Mouse (Mus musculus) midbrain, embryonic 13.5 days (tissue): Measurements from ENCODE around the gene Zdhhc25. TPM values are rescaled to one million over a fixed set of nuclear protein-coding genes. Genes with fewer than 3 reads are reported as not detected.
A peak's percentile ranks its signal among the peaks of the same experiment; 100 is the strongest.

Experiments used
- ATAC-seq: fragments of 200-750 bp; cut with Nextera tagmentation; 2 replicates; pipeline ENCODE4 v1.8.0; 2017; ENCODE audit warnings: mild to moderate bottlenecking, moderate TSS enrichment, moderate library complexity
- H3K27ac ChIP-seq: fragments of 300-500 bp; sonication (generic); 2 replicates; pipeline ENCODE4 v1.5.1; 2015; ENCODE audit warnings: inconsistent platforms, mild to moderate bottlenecking, moderate library complexity
- H3K27me3 ChIP-seq: fragments of 300-500 bp; sonication (generic); 2 replicates; pipeline ENCODE4 v1.6.1; 2015; ENCODE audit warnings: mild to moderate bottlenecking, inconsistent platforms
- H3K36me3 ChIP-seq: fragments of 300-500 bp; sonication (generic); 2 replicates; pipeline ENCODE4 v1.6.1; 2015; ENCODE audit warnings: mild to moderate bottlenecking, inconsistent platforms
- H3K4me1 ChIP-seq: fragments of 300-500 bp; sonication (generic); replicated peaks from 2 replicates; pipeline ENCODE4 v1.6.1; 2015; ENCODE audit warnings: inconsistent platforms
- H3K4me2 ChIP-seq: fragments of 300-500 bp; sonication (generic); replicated peaks from 2 replicates; pipeline ENCODE4 v1.6.1; 2015; ENCODE audit warnings: moderate library complexity, mild to moderate bottlenecking, inconsistent platforms
- H3K4me3 ChIP-seq: fragments of 300-500 bp; sonication (generic); replicated peaks from 2 replicates; pipeline ENCODE4 v1.5.1; 2015; ENCODE audit warnings: mild to moderate bottlenecking, inconsistent platforms
- H3K9ac ChIP-seq: fragments of 300-500 bp; sonication (generic); replicated peaks from 2 replicates; pipeline ENCODE4 v1.6.1; 2015; ENCODE audit warnings: mild to moderate bottlenecking, inconsistent platforms
- H3K9me3 ChIP-seq: fragments of 300-500 bp; sonication (generic); 2 replicates; pipeline ENCODE4 v1.6.1; 2016; ENCODE audit warnings: mild to moderate bottlenecking, inconsistent platforms
- WGBS: fragments of 180-500 bp; shearing (Covaris S2); methylation state at CpG from one replicate; pipeline ENCODE4 v1.1.7; 2015; 5-methylcytosine and 5-hydroxymethylcytosine counted together
- polyA plus RNA-seq: library from polyadenylated mRNA; unstranded; fragments of >200 nt; fragmentation: Nextera tagmentation; extraction: Ambion mirVana; gene quantifications from 2 replicates; pipeline ENCODE4 v1.2.1, GENCODE M21; 2015

Zdhhc25 gene
- polyA plus RNA-seq, 1 experiment from 2014 or later: not detected

DNA sequence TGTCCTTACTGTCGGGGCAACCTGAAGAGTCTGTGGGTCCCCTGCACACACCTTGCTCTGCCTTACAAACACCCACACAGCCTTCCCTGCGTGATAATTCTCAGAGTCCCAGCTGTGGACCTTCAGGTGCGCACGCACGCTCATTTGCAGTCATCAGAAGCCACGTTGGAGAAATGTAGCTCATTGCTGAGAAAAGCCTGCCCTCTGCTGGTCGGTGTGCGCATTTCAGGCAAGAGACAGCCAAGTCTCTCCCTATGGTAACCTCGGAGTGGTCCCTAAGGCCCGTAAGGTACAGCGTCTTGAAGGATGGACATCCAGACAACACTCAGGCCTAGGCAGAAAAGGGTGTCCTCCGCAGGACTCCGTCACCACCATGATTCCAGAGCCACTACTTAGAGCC is 50.9 kb downstream of the Zdhhc25 start:
- WGBS: 17% methylated on average over 13 of the region's 13 CpGs
- H3K4me2 ChIP-seq: no peak overlapping the region
- peak; percentile 76; the same call in 1 of the 2 replicates for ATAC-seq
- H3K4me1 ChIP-seq: no peaks in the 10 kb centered on the region
- H3K4me3 ChIP-seq: no peak overlapping the region
- no peak overlapping the region for H3K9ac ChIP-seq
- no peaks in the 10 kb centered on the region for H3K36me3 ChIP-seq
- no peaks in the 10 kb centered on the region for H3K9me3 ChIP-seq
- H3K27ac ChIP-seq: no peak overlapping the region
- H3K27me3 ChIP-seq: no peaks in the 10 kb centered on the region; the same call in 1 of the 2 replicates

Other genes with a start within 250 kb of the Zdhhc25 start
- 26.9 and 29.1 TPM in 2 replicates for gene Brd1, start 133.9 kb downstream of the Zdhhc25 start, polyA plus RNA-seq
- 28.0 and 28.7 TPM in 2 replicates for gene Zbed4, start 151.4 kb downstream of the Zdhhc25 start, polyA plus RNA-seq
- 7.4 and 7.5 TPM in 2 replicates for gene Alg12, start 219.0 kb downstream of the Zdhhc25 start, polyA plus RNA-seq
- gene Creld2, start 219.3 kb downstream of the Zdhhc25 start, polyA plus RNA-seq: 55.7 and 56.2 TPM in 2 replicates